Mouse (Mus musculus) neural tube, embryonic 11.5 days (tissue): ENCODE results near the gene Flt3l. TPM values are rescaled to one million over a fixed set of nuclear protein-coding genes. Genes with fewer than 3 reads are reported as not detected.
"Not testable (repeated sequence)": the region's sequence is repeated elsewhere in the genome, so short reads cannot be mapped to it uniquely, and the experiment has no call there.

Experiments
- ATAC-seq: fragments of 200-750 bp; cut with Nextera tagmentation; 2 replicates; pipeline ENCODE4 v1.8.0; 2017; ENCODE audit warnings: moderate number of reproducible peaks, mild to moderate bottlenecking, moderate TSS enrichment, moderate library complexity; ENCODE audit not compliant: insufficient read depth, low FRiP score, low TSS enrichment
- DNase-seq: peaks from one replicate; pipeline ENCODE4 v3.0.0-alpha.2; 2015; ENCODE audit warnings: low spot score
- H3K27ac ChIP-seq: fragments of 300-500 bp; sonication (generic); 2 replicates; pipeline ENCODE4 v1.5.1; 2014; ENCODE audit warnings: low read depth, mild to moderate bottlenecking, low read length
- H3K27me3 ChIP-seq: fragments of 300-500 bp; sonication (generic); 2 replicates; pipeline ENCODE4 v1.6.1; 2014; ENCODE audit warnings: mild to moderate bottlenecking, low read length, mixed read lengths; ENCODE audit not compliant: control insufficient read depth, insufficient read depth
- H3K36me3 ChIP-seq: fragments of 300-500 bp; sonication (generic); 2 replicates; pipeline ENCODE4 v1.6.1; 2014; ENCODE audit warnings: mild to moderate bottlenecking, low read length, moderate library complexity, mixed read lengths; ENCODE audit not compliant: control insufficient read depth, insufficient read depth
- H3K4me1 ChIP-seq: fragments of 300-500 bp; sonication (generic); 2 replicates; pipeline ENCODE4 v1.6.1; 2014; ENCODE audit warnings: low read length, mixed read lengths; ENCODE audit not compliant: control insufficient read depth, insufficient read depth
- H3K4me2 ChIP-seq: fragments of 300-500 bp; sonication (generic); 2 replicates; pipeline ENCODE4 v1.6.1; 2014; ENCODE audit warnings: low read depth, mild to moderate bottlenecking, moderate library complexity
- H3K4me3 ChIP-seq: fragments of 300-500 bp; sonication (generic); 2 replicates; pipeline ENCODE4 v1.5.1; 2014; ENCODE audit warnings: low read depth, low read length
- H3K9ac ChIP-seq: fragments of 300-500 bp; sonication (generic); 2 replicates; pipeline ENCODE4 v1.6.1; 2014; ENCODE audit warnings: mild to moderate bottlenecking, low read length
- H3K9me3 ChIP-seq: fragments of 300-500 bp; sonication (generic); 2 replicates; pipeline ENCODE4 v1.6.1; 2016; ENCODE audit warnings: low read length; ENCODE audit not compliant: control insufficient read depth
- WGBS: fragments of 180-500 bp; shearing (Covaris S2); extraction: QIAGEN DNeasy Blood & Tissue Kit; methylation state at CpG from one replicate; pipeline ENCODE4 v1.1.7; 2014; 5-methylcytosine and 5-hydroxymethylcytosine counted together
- polyA plus RNA-seq: library from polyadenylated mRNA; unstranded; fragments of >200 nt; fragmentation: Nextera tagmentation; extraction: Ambion mirVana; gene quantifications from 2 replicates; pipeline ENCODE4 v1.2.1, GENCODE M21; 2014

The Flt3l gene
- polyA plus RNA-seq, 1 experiment from 2014 or later = 0.76 TPM

GRCm38 (mm10) chr7:45097479-45097878 lies 38.8 kb downstream of the Flt3l start:
- no peaks in the 10 kb centered on the region for H3K4me1 ChIP-seq
- no peaks in the 10 kb centered on the region for H3K36me3 ChIP-seq
- no peak overlapping the region for H3K4me3 ChIP-seq
- no peak overlapping the region for H3K4me2 ChIP-seq
- H3K27ac ChIP-seq = no peak overlapping the region
- WGBS = 80% methylated on average over 6 of the region's 6 CpGs
- H3K27me3 ChIP-seq = no peaks in the 10 kb centered on the region
- DNase-seq (no peak), ATAC-seq (no peak)
- no peaks in the 10 kb centered on the region for H3K9me3 ChIP-seq
- H3K9ac ChIP-seq = no peak overlapping the region

GRCm38 (mm10) chr7:45095965-45096364 lies 40.3 kb downstream of the Flt3l start:
- WGBS = 92% methylated on average over 14 of the region's 14 CpGs
- not testable (repeated sequence) for H3K36me3 ChIP-seq, H3K4me2 ChIP-seq, H3K4me1 ChIP-seq, DNase-seq, H3K9ac ChIP-seq, H3K9me3 ChIP-seq, ATAC-seq, H3K27me3 ChIP-seq, H3K4me3 ChIP-seq, H3K27ac ChIP-seq

- no peaks in the 10 kb centered on the region for H3K9me3 ChIP-seq
- no peak overlapping the region for H3K4me3 ChIP-seq
- no peaks in the 10 kb centered on the region for H3K36me3 ChIP-seq
- no peaks in the 10 kb centered on the region for H3K27me3 ChIP-seq
- H3K4me1 ChIP-seq = 0 out of 2 replicates have a peak, but pooled peaks cover 2% of the 10 kb centered on the region
- ATAC-seq (no peak), DNase-seq (no peak)
- no peak overlapping the region for H3K9ac ChIP-seq
- H3K27ac ChIP-seq = no peak overlapping the region
- WGBS = 82% methylated on average over 6 of the region's 6 CpGs
- H3K4me2 ChIP-seq = no peak overlapping the region
Measured at GRCm38 (mm10) chr7:45095367-45095766, 40.9 kb downstream of the Flt3l start.

- no peak for DNase-seq
- no peak for ATAC-seq
- H3K4me3 ChIP-seq = no peak overlapping the region
- WGBS = 9% methylated on average over 7 of the region's 7 CpGs
- H3K27me3 ChIP-seq = no peaks in the 10 kb centered on the region
- no peaks in the 10 kb centered on the region for H3K9me3 ChIP-seq
- H3K27ac ChIP-seq = 0 out of 2 replicates have a peak overlapping the region, but pooled peaks have one; percentile 42
- no peaks in the 10 kb centered on the region for H3K36me3 ChIP-seq
- no peak overlapping the region for H3K4me2 ChIP-seq
- H3K4me1 ChIP-seq = 0 out of 2 replicates have a peak, but pooled peaks cover 2% of the 10 kb centered on the region
- H3K9ac ChIP-seq = no peak overlapping the region
Measured at GRCm38 (mm10) chr7:45094121-45094520, 42.1 kb downstream of the Flt3l start.

GRCm38 (mm10) chr7:45093516-45093905 lies 42.7 kb downstream of the Flt3l start:
- no peak overlapping the region for H3K9ac ChIP-seq
- H3K4me3 ChIP-seq = no peak overlapping the region
- no peaks in the 10 kb centered on the region for H3K9me3 ChIP-seq
- WGBS = 35% methylated on average over 13 of the region's 18 CpGs
- ATAC-seq = no peak
- 0 out of 2 replicates have a peak overlapping the region, but pooled peaks have one; percentile 42 for H3K27ac ChIP-seq
- no peak overlapping the region for H3K4me2 ChIP-seq
- H3K4me1 ChIP-seq = 0 out of 2 replicates have a peak, but pooled peaks cover 2% of the 10 kb centered on the region
- no peaks in the 10 kb centered on the region for H3K36me3 ChIP-seq
- no peaks in the 10 kb centered on the region for H3K27me3 ChIP-seq
- DNase-seq = peak; percentile 49

- H3K9ac ChIP-seq = no peak overlapping the region
- 0 out of 2 replicates have a peak, but pooled peaks cover 2% of the 10 kb centered on the region for H3K4me1 ChIP-seq
- no peak for DNase-seq
- no peak for ATAC-seq
- no peaks in the 10 kb centered on the region for H3K9me3 ChIP-seq
- WGBS = 58% methylated on average over 12 of the region's 12 CpGs
- no peaks in the 10 kb centered on the region for H3K27me3 ChIP-seq
- no peak overlapping the region for H3K4me2 ChIP-seq
- no peak overlapping the region for H3K27ac ChIP-seq
- no peak overlapping the region for H3K4me3 ChIP-seq
- no peaks in the 10 kb centered on the region for H3K36me3 ChIP-seq
Measured at GRCm38 (mm10) chr7:45092828-45093515, 43.3 kb downstream of the Flt3l start.

GRCm38 (mm10) chr7:45092048-45092447 lies 44.2 kb downstream of the Flt3l start, which contains the start of gene Rcn3:
Gene Rcn3, minus strand, starts transcription at chr7:45092221.
- ATAC-seq (peak; percentile 90), DNase-seq (peak; percentile 93)
- Histone ChIP-seq H3K27ac (0 out of 2 replicates have a peak within 1 kb of the TSS, but pooled peaks have one; percentile 23), H3K4me2 (peak within 1 kb of the TSS; percentile 60), H3K9me3 (no peaks in the 10 kb centered on the region), H3K4me1 (0 out of 2 replicates have a peak, but pooled peaks cover 2% of the 10 kb centered on the region), H3K27me3 (no peaks in the 10 kb centered on the region), H3K36me3 (no peaks in the 10 kb centered on the region; the same call in 1 of the 2 replicates), H3K9ac (peak within 1 kb of the TSS; percentile 55), H3K4me3 (peak within 1 kb of the TSS; percentile 49)
- WGBS = under 1% methylated on average over 16 of the region's 16 CpGs

GRCm38 (mm10) chr7:45091001-45091990 lies 44.9 kb downstream of the Flt3l start:
- H3K9ac ChIP-seq = peak overlapping the region; percentile 55
- ATAC-seq = 0 out of 2 replicates have a peak, but pooled peaks have one; percentile 30
- H3K4me2 ChIP-seq = peak overlapping the region; percentile 60
- DNase-seq = peak; percentile 40
- H3K27me3 ChIP-seq = no peaks in the 10 kb centered on the region
- H3K36me3 ChIP-seq = peaks cover 4% of the 10 kb centered on the region
- 0 out of 2 replicates have a peak, but pooled peaks cover 2% of the 10 kb centered on the region for H3K4me1 ChIP-seq
- 0 out of 2 replicates have a peak overlapping the region, but pooled peaks have one; percentile 23 for H3K27ac ChIP-seq
- H3K4me3 ChIP-seq = peak overlapping the region; percentile 49
- 16% methylated on average over 35 of the region's 35 CpGs for WGBS
- no peaks in the 10 kb centered on the region for H3K9me3 ChIP-seq
